Mouse (Mus musculus): Measurements from ENCODE around the gene Zfp444.

- TF ChIP-seq MYOD1 (IDR thresholded peaks at IDR 0.05; ENCODE audit: control insufficient read depth in 1 of 3, insufficient read length in 2 of 3, low read depth in 2 of 3) (peak in 1 of 3 experiments; percentile 1), POLR2A (IDR thresholded peaks at IDR 0.05; ENCODE audit: insufficient read length, low read depth) (peak; percentile 78), MAX (IDR thresholded peaks at IDR 0.05; ENCODE audit: low read depth) (no peak), E2F4 (IDR thresholded peaks at IDR 0.05; ENCODE audit: insufficient read depth) (no peak), CEBPB (IDR thresholded peaks at IDR 0.05; ENCODE audit: insufficient read depth, poor library complexity, severe bottlenecking) (no peak), USF1 (IDR thresholded peaks at IDR 0.05; ENCODE audit: low read depth) (no peak), TCF3 (IDR thresholded peaks at IDR 0.05; ENCODE audit: insufficient read length, low read depth) (no peak), POLR2AphosphoS2 (IDR thresholded peaks at IDR 0.05; ENCODE audit: insufficient read length, low read depth) (peak; percentile 83)
Measured at GRCm38 (mm10) chr7:6155031-6155872, 16.8 kb upstream of the Zfp444 start.
